In genomic region chr2:93469118-93469517, GRCm38 (mm10) we compare ENCODE assay signal across 8 mouse cellular contexts. TPM values are rescaled to one million over a fixed set of nuclear protein-coding genes. Genes with fewer than 3 reads are reported as not detected.
A peak's percentile ranks its signal among the peaks of the same experiment; 100 is the strongest.
DNase-seq lines count a peak whose midpoint lies in the region; ATAC-seq and TF ChIP-seq lines count a peak whose summit lies in the region.

No protein-coding gene starts in this region.

- H3K4me2 ChIP-seq in liver, embryonic 14.5 days (ENCODE audit: low read depth), result no peak overlapping the region

- intact Hi-C loops in left cerebral cortex, adult 2 months (cut with DNase I), result no loop called here

- H3K27ac ChIP-seq in left cerebral cortex, adult 2 months, result no peak overlapping the region
- H3K27ac ChIP-seq in liver, embryonic 14.5 days, result no peak overlapping the region

- no peak for ATAC-seq in liver, embryonic 14.5 days (ENCODE audit: insufficient read depth)

- no peak overlapping the region for H3K4me3 ChIP-seq in left cerebral cortex, adult 2 months
- H3K4me3 ChIP-seq in liver, embryonic 14.5 days (ENCODE audit: insufficient read depth in 1 of 2, low read depth in 2 of 2, low read length in 2 of 2), result no peak overlapping the region

- peak; percentile 50 for TF ChIP-seq CTCF in left cerebral cortex, adult 2 months (IDR thresholded peaks at IDR 0.05)
- peak; percentile 90 for TF ChIP-seq CTCF in liver, embryonic 14.5 days (IDR thresholded peaks at IDR 0.05; ENCODE audit: low read depth)

- H3K27me3 ChIP-seq in liver, embryonic 14.5 days (ENCODE audit: control insufficient read depth, insufficient read depth, low read length), result no peaks in the 10 kb centered on the region

- peaks cover 32 to 40% of the 10 kb centered on the region in 2 experiments for H3K4me1 ChIP-seq in liver, embryonic 14.5 days (replicated peaks; ENCODE audit: control insufficient read depth in 2 of 2, insufficient read depth in 2 of 2, low read length in 1 of 2)

- WGBS in liver, embryonic 14.5 days (ENCODE audit: insufficient replicate concordance), result 12% methylated on average over 7 of the region's 7 CpGs

- H3K36me3 ChIP-seq in liver, embryonic 14.5 days (replicated peaks; ENCODE audit: control insufficient read depth, insufficient read depth, low read depth), result no peaks in the 10 kb centered on the region

- DNase-seq in cerebellum, adult 18-20 months, result peak; percentile 15 to 38
- DNase-seq in cerebellum, adult 11 months, result no peak
- no peak for DNase-seq in left cerebral cortex, adult 2 months (ENCODE audit: extremely low spot score in 1 of 2, low spot score in 2 of 2)
- DNase-seq in left cerebral cortex, adult 9 months (ENCODE audit: low spot score in 2 of 2), result no peak
- DNase-seq in ZHBTc4 (ENCODE audit: low read depth, low spot score), result peak; percentile 33
- no peak for DNase-seq in liver, embryonic 14.5 days (ENCODE audit: low read depth in 3 of 3, low spot score in 3 of 3)
- DNase-seq in thymus, postnatal 36 days, result peak; percentile 63 to 64
- DNase-seq in urinary bladder, adult 2 months (ENCODE audit: low spot score), result no peak

- TF ChIP-seq EP300 in liver, embryonic 14.5 days (IDR thresholded peaks at IDR 0.05; ENCODE audit: low read depth), result no peak

- H3K9me3 ChIP-seq in liver, embryonic 14.5 days (ENCODE audit: control insufficient read depth, low read length), result no peaks in the 10 kb centered on the region

- no peak overlapping the region for H3K9ac ChIP-seq in liver, embryonic 14.5 days (replicated peaks)

RNA-seq across cellular contexts. Expression of gene Cd82, which starts 6.2 kb away (rescaled TPM):
- total RNA-seq in left cerebral cortex, adult 2 months (2021), result 10 to 100 TPM; 12.8 to 17.8 TPM
- polyA plus RNA-seq in liver, embryonic 14.5 days (2012; rRNA removed), result 61.6 and 72.2 TPM in 2 replicates
- 58.6 and 63.1 TPM in 2 replicates for polyA plus RNA-seq in liver, embryonic 14.5 days (2014; fragmentation: Nextera tagmentation; extraction: Ambion mirVana)
- 95.1 and 96.4 TPM in 2 replicates for polyA plus RNA-seq in urinary bladder, adult 2 months (2012; rRNA removed)

Comparison
In these comparisons a context has a peak if more than half of its experiments do, and no peak if none do; other contexts are left out.
1. DNase-seq: peak in cerebellum, adult 18-20 months (2 of 2), ZHBTc4 (single experiment) and thymus, postnatal 36 days (2 of 2); none in cerebellum, adult 11 months (single experiment), left cerebral cortex, adult 2 months (0 of 2), left cerebral cortex, adult 9 months (0 of 2), liver, embryonic 14.5 days (0 of 3) and urinary bladder, adult 2 months (single experiment).